Mouse (Mus musculus) CH12.LX (cell line): ENCODE data around the gene Matk. TPM values are rescaled to one million over a fixed set of nuclear protein-coding genes. Genes with fewer than 3 reads are reported as not detected.

ENCODE experiments used
- DNase-seq: peaks from one replicate; pipeline ENCODE4 v3.0.0-alpha.2; 2013; ENCODE audit errors: extremely low read depth
- H3K27ac ChIP-seq: 2 replicates; pipeline ENCODE4 v1.5.1; 2012; ENCODE audit warnings: low read depth, mild to moderate bottlenecking, control low read depth, moderate library complexity; ENCODE audit not compliant: insufficient read depth
- H3K27me3 ChIP-seq: replicated peaks from 2 replicates; pipeline ENCODE3; 2012; ENCODE audit warnings: inconsistent platforms
- H3K36me3 ChIP-seq, 2 experiments: replicated peaks in 1 of 2; 2 replicates each; pipeline versions ENCODE3 to v1.6.1; 2012; ENCODE audit warnings: inconsistent platforms in 1 of 2, low read length in 1 of 2, mild to moderate bottlenecking in 1 of 2, mixed read lengths in 1 of 2, moderate library complexity in 1 of 2; ENCODE audit not compliant: control insufficient read depth in 1 of 2, insufficient read depth in 1 of 2
- H3K4me1 ChIP-seq, 2 experiments: 2 replicates each; pipeline ENCODE4 v1.6.1; 2012; ENCODE audit warnings: inconsistent platforms in 1 of 2, moderate library complexity in 1 of 2; ENCODE audit not compliant: insufficient read depth in 2 of 2, control insufficient read depth in 1 of 2
- H3K4me2 ChIP-seq: 2 replicates; pipeline ENCODE4 v1.6.1; 2012; ENCODE audit warnings: low read depth, mild to moderate bottlenecking, control low read depth; ENCODE audit not compliant: poor library complexity, insufficient read depth, severe bottlenecking
- H3K4me3 ChIP-seq, 3 experiments: fragments of 150-350 bp in 1 of 3; sonication (generic) in 1 of 3; replicated peaks in 1 of 3; 2 replicates each; pipeline versions ENCODE3 to v1.5.1; 2011 to 2012; ENCODE audit warnings: low read depth in 2 of 3, low read length in 2 of 3, mild to moderate bottlenecking in 2 of 3, moderate library complexity in 2 of 3, control low read depth in 1 of 3, improper control_type of control experiment in 1 of 3, inconsistent platforms in 1 of 3, mixed read lengths in 1 of 3; ENCODE audit not compliant: poor library complexity in 1 of 3
- H3K79me2 ChIP-seq: replicated peaks from 2 replicates; pipeline ENCODE4 v1.6.1; 2012; ENCODE audit warnings: mild to moderate bottlenecking, moderate library complexity; ENCODE audit not compliant: control insufficient read depth, poor library complexity, insufficient read depth, severe bottlenecking; ENCODE audit errors: extremely low read depth
- H3K9ac ChIP-seq: 2 replicates; pipeline ENCODE4 v1.6.1; 2012; ENCODE audit warnings: low read depth, mild to moderate bottlenecking, control low read depth, moderate library complexity; ENCODE audit not compliant: insufficient read depth
- H3K9me3 ChIP-seq: replicated peaks from 2 replicates; pipeline ENCODE3; 2012; ENCODE audit warnings: low read length, inconsistent platforms, mixed read lengths
- BHLHE40 ChIP-seq: IDR thresholded peaks from 2 replicates; pipeline ENCODE4 v1.6.1; 2011; ENCODE audit warnings: mild to moderate bottlenecking, low read depth, low read length, improper control_type of control experiment
- CHD1 ChIP-seq: IDR thresholded peaks from 2 replicates; pipeline ENCODE4 v1.6.1; 2012; ENCODE audit warnings: low read depth, low read length, improper control_type of control experiment, inconsistent platforms
- CHD2 ChIP-seq: IDR thresholded peaks from 2 replicates; pipeline ENCODE4 v1.6.1; 2011; ENCODE audit warnings: low read length, improper control_type of control experiment
- CTCF ChIP-seq, 2 experiments: IDR thresholded peaks in 1 of 2; conservative IDR thresholded peaks in 1 of 2; 2 replicates each; pipeline ENCODE4 v1.5.1; 2011 to 2012; ENCODE audit warnings: low read depth in 2 of 2, low read length in 2 of 2, improper control_type of control experiment in 1 of 2, inconsistent platforms in 1 of 2, mild to moderate bottlenecking in 1 of 2, moderate library complexity in 1 of 2
- E2F4 ChIP-seq: IDR thresholded peaks from 2 replicates; pipeline ENCODE4 v1.6.1; 2011; ENCODE audit warnings: low read depth, low read length, improper control_type of control experiment; ENCODE audit not compliant: insufficient replicate concordance
- ELF1 ChIP-seq: IDR thresholded peaks from 2 replicates; pipeline ENCODE4 v1.6.1; 2014; ENCODE audit warnings: low read depth, mild to moderate bottlenecking, inconsistent platforms, low read length, improper control_type of control experiment
- ETS1 ChIP-seq: conservative IDR thresholded peaks from 2 replicates; pipeline ENCODE4 v1.6.1; 2012; ENCODE audit warnings: low read depth, mild to moderate bottlenecking, inconsistent platforms, low read length, improper control_type of control experiment, moderate library complexity
- GABPA ChIP-seq: IDR thresholded peaks from 2 replicates; pipeline ENCODE4 v1.6.1; 2012; ENCODE audit warnings: low read depth, low read length, improper control_type of control experiment, inconsistent platforms; ENCODE audit not compliant: insufficient replicate concordance
- JUN ChIP-seq: IDR thresholded peaks from 2 replicates; pipeline ENCODE4 v1.6.1; 2011; ENCODE audit warnings: low read depth, mild to moderate bottlenecking, low read length, improper control_type of control experiment, moderate library complexity; ENCODE audit not compliant: insufficient read depth
- JUND ChIP-seq: conservative IDR thresholded peaks from 2 replicates; pipeline ENCODE4 v1.6.1; 2011; ENCODE audit warnings: low read depth, low read length, improper control_type of control experiment
- MAFK ChIP-seq: IDR thresholded peaks from 2 replicates; pipeline ENCODE4 v1.6.1; 2011; ENCODE audit warnings: low read length, improper control_type of control experiment; ENCODE audit not compliant: insufficient replicate concordance
- MAX ChIP-seq: IDR thresholded peaks from 2 replicates; pipeline ENCODE4 v1.6.1; 2011; ENCODE audit warnings: low read length, improper control_type of control experiment
- MAZ ChIP-seq: IDR thresholded peaks from 2 replicates; pipeline ENCODE4 v1.6.1; 2012; ENCODE audit warnings: low read depth, mild to moderate bottlenecking, inconsistent platforms, low read length, improper control_type of control experiment, moderate library complexity
- MEF2A ChIP-seq: IDR thresholded peaks from 2 replicates; pipeline ENCODE4 v1.6.1; 2014; ENCODE audit warnings: low read depth, mild to moderate bottlenecking, inconsistent platforms, low read length, improper control_type of control experiment, borderline replicate concordance
- MYC ChIP-seq: IDR thresholded peaks from 2 replicates; pipeline ENCODE4 v1.6.1; 2011; ENCODE audit warnings: low read depth, mild to moderate bottlenecking, improper control_type of control experiment, low read length
- NELFE ChIP-seq: IDR thresholded peaks from 2 replicates; pipeline ENCODE4 v1.6.1; 2011; ENCODE audit warnings: low read depth, low read length, improper control_type of control experiment
- NRF1 ChIP-seq: IDR thresholded peaks from 2 replicates; pipeline ENCODE4 v1.6.1; 2014; ENCODE audit warnings: low read depth, mild to moderate bottlenecking, inconsistent platforms, low read length, improper control_type of control experiment, moderate library complexity
- POLR2A ChIP-seq: IDR thresholded peaks from 2 replicates; pipeline ENCODE4 v1.6.1; 2011; ENCODE audit warnings: low read depth, mild to moderate bottlenecking, improper control_type of control experiment, low read length
- POLR2AphosphoS2 ChIP-seq: IDR thresholded peaks from 2 replicates; pipeline ENCODE4 v1.6.1; 2011; ENCODE audit warnings: low read depth, low read length, improper control_type of control experiment
- RAD21 ChIP-seq: IDR thresholded peaks from 2 replicates; pipeline ENCODE4 v1.6.1; 2011; ENCODE audit warnings: low read depth, mild to moderate bottlenecking, low read length, improper control_type of control experiment, moderate library complexity
- SIN3A ChIP-seq: IDR thresholded peaks from 2 replicates; pipeline ENCODE4 v1.6.1; 2012; ENCODE audit warnings: low read length, improper control_type of control experiment, inconsistent platforms
- TCF12 ChIP-seq: IDR thresholded peaks from 2 replicates; pipeline ENCODE4 v1.6.1; 2014; ENCODE audit warnings: low read depth, mild to moderate bottlenecking, inconsistent platforms, low read length, improper control_type of control experiment
- UBTF ChIP-seq: IDR thresholded peaks from 2 replicates; pipeline ENCODE4 v1.6.1; 2012; ENCODE audit warnings: low read depth, mild to moderate bottlenecking, inconsistent platforms, low read length, improper control_type of control experiment, moderate library complexity
- USF1 ChIP-seq: IDR thresholded peaks from 2 replicates; pipeline ENCODE4 v1.6.1; 2014; ENCODE audit warnings: low read depth, mild to moderate bottlenecking, inconsistent platforms, low read length, improper control_type of control experiment
- USF2 ChIP-seq: conservative IDR thresholded peaks from 2 replicates; pipeline ENCODE4 v1.6.1; 2011; ENCODE audit warnings: low read depth, low read length, improper control_type of control experiment
- ZC3H11A ChIP-seq: IDR thresholded peaks from 2 replicates; pipeline ENCODE4 v1.6.1; 2012; ENCODE audit warnings: low read depth, mild to moderate bottlenecking, inconsistent platforms, low read length, improper control_type of control experiment
- ZKSCAN1 ChIP-seq: IDR thresholded peaks from 2 replicates; pipeline ENCODE4 v1.6.1; 2012; ENCODE audit warnings: low read depth, inconsistent platforms, low read length, improper control_type of control experiment, borderline replicate concordance
- ZMIZ1 ChIP-seq: IDR thresholded peaks from 2 replicates; pipeline ENCODE4 v1.6.1; 2012; ENCODE audit warnings: low read depth, mild to moderate bottlenecking, inconsistent platforms, low read length, improper control_type of control experiment
- ZNF384 ChIP-seq: IDR thresholded peaks from 2 replicates; pipeline ENCODE4 v1.6.1; 2012; ENCODE audit warnings: low read depth, low read length, improper control_type of control experiment, inconsistent platforms
- dilution Hi-C: fragments of 300-500 bp; cut with MboI; formaldehyde crosslinking; loops from 2 replicates; pipeline ENCODE4 v1.14.3; 2020; ENCODE audit warnings: low sequenced_read_pairs; ENCODE audit not compliant: extremely low pct_unique_long_range_greater_than_20kb, extremely low pct_ligation_motif_present
- in situ Hi-C: fragments of 300-500 bp; cut with MboI; formaldehyde crosslinking; loops from 3 replicates; pipeline ENCODE4 v1.14.3; 2019; ENCODE audit warnings: low sequenced_read_pairs, low pct_ligation_motif_present, low pct_unique_long_range_greater_than_20kb, mixed read lengths
- polyA plus RNA-seq: library from polyadenylated mRNA; unstranded; fragments of >175 nt; gene quantifications from 2 replicates; pipeline ENCODE4 v1.2.1, GENCODE M21; 2012; ENCODE audit warnings: low read depth; ENCODE audit not compliant: insufficient read length
- total RNA-seq, 2 experiments: library from RNA; depleted of rRNA; stranded (reverse); fragments of 300-350 nt in 1 of 2; fragments of >200 nt in 1 of 2; gene quantifications; 2 replicates each; pipeline ENCODE4 v1.2.3; 2012 to 2014

The Matk gene
- total and polyA plus RNA-seq, 3 experiments, result 2.5 to 5.2 (median 3.9) TPM

DNA sequence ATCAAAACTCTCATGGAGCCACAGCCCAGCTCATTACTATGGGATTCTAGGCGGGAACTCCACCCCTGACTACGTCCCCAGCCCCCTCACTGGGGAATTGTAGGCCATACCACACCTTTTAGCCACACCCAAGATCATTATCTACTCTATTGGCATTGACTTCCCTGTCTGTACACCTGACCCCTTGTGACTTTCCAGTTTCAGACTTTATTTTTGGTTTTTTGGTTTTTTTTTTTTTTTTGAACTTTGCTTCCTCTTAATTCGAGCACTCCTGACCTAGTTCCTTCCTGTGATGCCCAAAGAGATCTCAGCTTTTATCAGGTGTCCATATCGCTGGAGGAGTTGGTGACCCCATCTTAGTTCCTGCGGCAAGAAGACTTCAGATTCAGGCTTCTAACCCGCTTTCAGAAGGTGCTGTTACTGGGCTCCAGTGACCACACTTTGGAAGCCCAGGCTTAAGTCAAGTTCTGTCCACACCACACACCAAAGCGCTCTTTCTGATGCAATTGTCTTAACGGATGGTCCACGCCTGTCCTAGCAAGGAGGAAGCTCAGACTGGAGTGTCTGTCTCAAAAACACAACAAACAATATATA lies 38.9 kb downstream of the Matk start, which contains the start of gene Tjp3:
TSS of gene Tjp3 (minus strand) at position 71 of the 594 bp plus-strand sequence.
- Histone ChIP-seq H3K4me1 (peaks cover 18 to 63% of the 10 kb centered on the region in 2 experiments), H3K4me2 (no peak within 1 kb of the TSS), H3K79me2 (peaks cover 33% of the 10 kb centered on the region), H3K9me3 (no peaks in the 10 kb centered on the region), H3K4me3 (no peak within 1 kb of the TSS), H3K27me3 (no peaks in the 10 kb centered on the region), H3K9ac (no peak within 1 kb of the TSS), H3K36me3 (peaks cover 0 to 21% of the 10 kb centered on the region in 2 experiments), H3K27ac (no peak within 1 kb of the TSS)
- DNase-seq, result no peak
- 0 out of 2 replicates have a peak, but pooled peaks have one; percentile 27 for TF ChIP-seq ZNF384
- TF ChIP-seq NRF1, result no peak
- dilution Hi-C loops (no loop called here), in situ Hi-C loops (loop anchor here (5.0 kb wide), 1 partner anchor 51 kb away; the partner anchor contains the start of gene Gipc3)

DNA sequence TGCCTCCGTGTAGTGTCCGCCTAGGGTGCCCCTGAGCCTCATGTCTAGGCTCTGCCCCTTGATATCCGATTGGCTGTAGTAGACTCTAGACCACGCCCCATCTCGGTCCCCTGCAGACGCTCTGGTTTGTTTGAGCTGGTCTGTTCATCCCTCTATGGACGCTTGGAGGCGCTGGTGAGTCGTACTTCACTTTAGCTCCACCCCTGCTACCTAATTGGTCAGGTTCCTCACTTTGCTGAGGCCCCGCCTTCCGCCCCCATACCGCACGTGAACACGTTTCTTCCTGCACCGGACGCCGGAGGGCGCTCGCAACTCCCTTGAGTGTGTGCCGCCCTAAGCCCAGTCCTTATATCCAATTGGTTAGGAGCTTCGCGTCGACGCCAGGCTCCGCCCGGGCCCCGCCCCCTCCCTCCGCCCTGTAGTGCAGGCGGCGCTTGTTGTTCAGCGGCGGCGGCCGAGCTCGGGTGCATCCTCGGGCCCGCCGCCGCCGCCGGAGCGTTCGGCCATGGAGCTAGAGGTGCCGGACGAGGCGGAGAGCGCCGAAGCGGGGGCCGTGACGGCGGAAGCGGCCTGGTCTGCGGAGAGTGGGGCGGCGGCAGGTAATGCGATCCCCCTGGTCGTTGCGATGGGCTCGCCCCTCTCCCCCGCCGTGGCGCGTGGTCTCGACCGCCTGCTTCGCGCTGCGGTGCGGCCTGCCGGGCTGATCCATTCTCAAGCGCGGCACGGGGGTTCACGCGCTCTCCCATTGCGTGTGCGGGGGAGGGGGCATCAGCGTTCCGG lies 40.0 kb downstream of the Matk start, which contains the start of gene Pip5k1c:
TSS of gene Pip5k1c (plus strand) at position 410 of the 780 bp plus-strand sequence.
- H3K9me3 ChIP-seq, result no peaks in the 10 kb centered on the region
- H3K4me2 ChIP-seq, result peak within 1 kb of the TSS; percentile 59
- in situ Hi-C loops, result loop anchor here (5.0 kb wide), 1 partner anchor 50 kb away; the partner anchor contains the start of gene Gipc3
- peak within 1 kb of the TSS; percentile 62 for H3K9ac ChIP-seq
- DNase-seq, result peak; percentile 100
- peaks cover 0 to 21% of the 10 kb centered on the region in 2 experiments for H3K36me3 ChIP-seq
- H3K4me1 ChIP-seq, result peaks cover 25 to 73% of the 10 kb centered on the region in 2 experiments
- dilution Hi-C loops, result no loop called here
- peak within 1 kb of the TSS; percentile 82 to 89 (median 85) for H3K4me3 ChIP-seq
- peaks cover 43% of the 10 kb centered on the region for H3K79me2 ChIP-seq
- peak within 1 kb of the TSS; percentile 55 for H3K27ac ChIP-seq
- no peaks in the 10 kb centered on the region for H3K27me3 ChIP-seq
- TF ChIP-seq UBTF (0 out of 2 replicates have a peak, but pooled peaks have one; percentile 73), ZC3H11A (no peak), CTCF (conservative IDR thresholded peaks at IDR 0.05 in 1 of 2, IDR thresholded peaks at IDR 0.05 in 1 of 2; ENCODE audit: low read depth in 2 of 2, low read length in 2 of 2) (peak; percentile 65 to 97), CHD2 (peak; percentile 54; the same call in 1 of the 2 replicates), MAFK (no peak), ZKSCAN1 (no peak), CHD1 (peak; percentile 99), NRF1 (no peak), MAZ (peak; percentile 90), USF2 (peak; percentile 37; the same call in 1 of the 2 replicates), JUND (no peak), RAD21 (peak; percentile 90), NELFE (peak; percentile 56; the same call in 1 of the 2 replicates), ELF1 (peak; percentile 79), ZMIZ1 (no peak), ETS1 (no peak), MAX (peak; percentile 70), TCF12 (peak; percentile 73), JUN (no peak), MYC (peak; percentile 90; the same call in 1 of the 2 replicates), SIN3A (peak; percentile 71), GABPA (no peak), BHLHE40 (peak; percentile 100), USF1 (peak; percentile 64), E2F4 (no peak), MEF2A (peak; percentile 75), POLR2A (peak; percentile 77), POLR2AphosphoS2 (no peak)
